8 mouse cellular contexts compared by ENCODE assay signal in genomic region chr6:17636764-17637170, GRCm38 (mm10). TPM values are rescaled to one million over a fixed set of nuclear protein-coding genes. Genes with fewer than 3 reads are reported as not detected.
DNase-seq lines count a peak whose midpoint lies in the region; ATAC-seq lines count a peak whose summit lies in the region.

No protein-coding gene starts in this region.

- peak; percentile 67 for ATAC-seq in common myeloid progenitor, adult 5-6 weeks (replicated peaks; ENCODE audit: low read depth, poor library complexity, severe bottlenecking)
- ATAC-seq in megakaryocyte progenitor cell, adult 5-6 weeks (replicated peaks; ENCODE audit: poor library complexity): peak; percentile 81

- peak; percentile 96 for DNase-seq in ZHBTc4 (ENCODE audit: low read depth, low spot score)
- peak; percentile 92 to 95 for DNase-seq in gastrocnemius, adult 8-10 months (ENCODE audit: low spot score in 2 of 2)
- DNase-seq in induced T-regulatory cell, adult 2 months (ENCODE audit: low read depth): peak; percentile 97
- peak; percentile 89 to 93 for DNase-seq in left cerebral cortex, adult 9 months (ENCODE audit: low spot score in 2 of 2)
- DNase-seq in right cerebral cortex, postnatal 14 days: peak; percentile 95
- peak; percentile 90 to 94 for DNase-seq in urinary bladder, postnatal 36 days (ENCODE audit: low spot score in 2 of 2)

RNA-seq across cellular contexts. Expression of gene Capza2, which starts 0.7 kb away (rescaled TPM):
- 282 and 287 TPM in 2 replicates for total RNA-seq in common myeloid progenitor, adult 5-6 weeks (2017)
- total RNA-seq in gastrocnemius, adult 8-10 months (2022): 100 to 1,000 TPM; 280 to 354 (median 306) TPM
- total RNA-seq in megakaryocyte progenitor cell, adult 5-6 weeks (2015): 277 and 326 TPM in 2 replicates
- 334 and 345 TPM in 2 replicates for total RNA-seq in megakaryocyte progenitor cell, adult 5-6 weeks (2017)

RNA-seq across cellular contexts. Expression of gene St7, which starts 56.0 kb away (rescaled TPM):
- 43.7 and 56.2 TPM in 2 replicates for total RNA-seq in common myeloid progenitor, adult 5-6 weeks (2017)
- 10 to 100 TPM; 11.3 to 16.0 (median 12.5) TPM for total RNA-seq in gastrocnemius, adult 8-10 months (2022)
- 32.6 and 46.3 TPM in 2 replicates for total RNA-seq in megakaryocyte progenitor cell, adult 5-6 weeks (2015)
- total RNA-seq in megakaryocyte progenitor cell, adult 5-6 weeks (2017): 37.4 and 40.3 TPM in 2 replicates

Comparison
In these comparisons a context has a peak if more than half of its experiments do, and no peak if none do; other contexts are left out.
1. Peak in every context shown above with its lines: DNase-seq and ATAC-seq.